Mouse (Mus musculus) E14TG2a.4 (cell line): ENCODE results near the gene Fxn.
A peak's percentile ranks its signal among the peaks of the same experiment; 100 is the strongest.
"Not testable (repeated sequence)": the region's sequence is repeated elsewhere in the genome, so short reads cannot be mapped to it uniquely, and the experiment has no call there.

Source experiments
- H3K27me3 ChIP-seq: 2 replicates; pipeline ENCODE4 v1.6.1; 2014; ENCODE audit warnings: low read length, control low read depth; ENCODE audit not compliant: insufficient read depth
- H3K36me3 ChIP-seq: 2 replicates; pipeline ENCODE4 v1.6.1; 2014; ENCODE audit warnings: low read length, control low read depth; ENCODE audit not compliant: insufficient read depth
- H3K4me1 ChIP-seq: replicated peaks from 2 replicates; pipeline ENCODE4 v1.6.1; 2014; ENCODE audit warnings: low read depth, low read length, control low read depth
- H3K4me3 ChIP-seq: replicated peaks from 2 replicates; pipeline ENCODE4 v1.5.1; 2014; ENCODE audit warnings: mild to moderate bottlenecking, low read length
- H3K9me3 ChIP-seq: 2 replicates; pipeline ENCODE4 v1.6.1; 2014; ENCODE audit warnings: low read length, control low read depth
- CTCF ChIP-seq: conservative IDR thresholded peaks from 2 replicates; pipeline ENCODE4 v1.5.1; 2014; ENCODE audit warnings: low read length
- NANOG ChIP-seq: IDR thresholded peaks from 2 replicates; pipeline ENCODE4 v1.6.1; 2014; ENCODE audit warnings: borderline replicate concordance, low read length, mixed read lengths
- POU5F1 ChIP-seq: IDR thresholded peaks from 2 replicates; pipeline ENCODE4 v1.6.1; 2014; ENCODE audit warnings: low read length, borderline replicate concordance

The Fxn gene

DNA sequence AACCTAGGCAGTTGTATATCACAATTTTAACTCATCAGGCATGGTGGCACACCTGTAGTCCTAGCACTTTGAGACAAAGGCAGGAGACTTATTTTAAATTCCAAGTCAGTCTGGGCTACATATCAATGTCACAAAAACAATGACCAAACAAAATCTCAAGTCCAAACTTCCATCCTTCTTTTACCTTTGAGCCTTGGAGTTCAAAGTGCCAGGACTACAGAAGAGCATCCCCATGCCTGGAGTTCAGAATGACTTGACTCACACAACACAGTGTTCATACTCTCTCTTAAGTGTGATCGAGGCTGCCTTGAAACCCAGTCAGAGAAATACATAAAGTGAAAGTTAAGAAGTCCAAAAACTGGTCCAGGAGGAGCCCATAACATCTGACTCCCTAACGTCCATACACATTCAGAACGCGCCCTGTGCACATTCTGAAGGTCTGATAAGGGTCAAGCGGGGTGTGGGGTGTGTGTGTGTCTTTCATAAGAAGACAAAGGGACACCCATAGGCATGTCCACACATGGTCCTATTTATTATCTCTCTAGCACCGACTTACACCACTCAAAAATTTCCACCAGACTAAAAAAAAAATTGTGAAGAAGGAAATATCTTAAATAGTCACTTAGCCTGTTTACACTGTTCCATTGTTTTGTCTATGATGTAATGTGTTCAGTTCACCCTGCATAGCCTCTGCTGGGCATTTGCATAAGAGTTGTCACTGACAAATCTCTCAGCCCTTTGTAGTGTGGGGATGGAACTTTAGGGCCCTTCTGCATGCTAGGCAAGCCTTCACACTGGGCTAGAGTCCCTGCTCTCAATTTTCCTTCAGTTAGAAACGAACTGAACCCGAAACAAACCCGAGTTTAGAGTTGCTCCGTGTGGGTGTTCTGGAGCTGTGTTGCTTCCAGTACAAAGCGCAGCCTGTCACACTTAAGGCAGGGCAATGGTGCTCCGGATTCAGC lies 20.7 kb downstream of the Fxn start:
- TF ChIP-seq POU5F1 (no peak), CTCF (no peak), NANOG (no peak)

DNA sequence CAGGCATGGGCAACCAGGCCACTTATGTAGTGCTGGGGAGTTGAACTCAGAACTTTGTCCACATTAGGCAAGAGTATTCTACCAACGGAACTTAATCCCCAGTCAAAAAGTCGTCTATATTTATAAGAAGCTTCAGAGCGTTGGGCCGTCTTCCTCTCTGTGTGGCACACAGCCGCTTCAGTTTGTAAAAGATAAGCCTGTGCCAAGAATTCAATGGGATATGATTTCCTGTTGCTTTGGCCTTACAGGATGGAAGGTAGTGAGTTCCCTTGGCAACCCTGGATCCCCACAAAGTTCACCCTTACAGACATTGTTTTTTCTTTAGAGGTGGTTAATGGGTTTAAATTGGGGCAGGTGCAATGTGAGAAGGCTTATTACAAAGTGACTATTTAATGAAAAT lies 22.0 kb downstream of the Fxn start:
- H3K4me3 ChIP-seq, result no peak overlapping the region
- TF ChIP-seq POU5F1 (no peak), NANOG (no peak), CTCF (no peak)
- peaks cover 37% of the 10 kb centered on the region for H3K4me1 ChIP-seq
- peaks cover 6% of the 10 kb centered on the region; the same call in 1 of the 2 replicates for H3K27me3 ChIP-seq
- no peaks in the 10 kb centered on the region for H3K9me3 ChIP-seq
- H3K36me3 ChIP-seq, result peaks cover 6% of the 10 kb centered on the region

More for the DNA sequence above, 20.7 kb downstream of the Fxn start:
- H3K4me3 ChIP-seq, result no peak overlapping the region
- no peaks in the 10 kb centered on the region for H3K9me3 ChIP-seq
- peaks cover 27% of the 10 kb centered on the region for H3K4me1 ChIP-seq
- peaks cover 6% of the 10 kb centered on the region; the same call in 1 of the 2 replicates for H3K27me3 ChIP-seq
- H3K36me3 ChIP-seq, result peaks cover 14% of the 10 kb centered on the region

DNA sequence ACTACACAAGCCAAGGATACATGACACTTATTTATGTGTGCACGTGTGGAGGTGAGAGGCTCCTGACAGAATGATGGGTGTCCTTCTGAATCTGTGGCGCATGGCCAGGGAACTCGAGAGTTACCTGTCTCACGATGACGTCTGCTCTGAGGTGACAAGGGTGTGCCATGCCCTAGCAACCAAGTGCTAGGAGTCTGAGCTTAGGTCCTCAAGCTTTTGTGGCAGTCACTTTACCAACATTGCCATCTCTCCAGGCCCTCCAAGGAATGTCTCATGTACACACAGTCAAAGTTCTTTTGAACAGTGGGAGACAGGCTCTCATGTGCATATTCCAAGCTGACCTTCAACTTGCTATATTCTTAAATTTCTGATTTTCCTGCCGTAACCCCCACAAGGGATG lies 22.4 kb downstream of the Fxn start:
- Histone ChIP-seq H3K4me1 (peaks cover 39% of the 10 kb centered on the region), H3K9me3 (no peaks in the 10 kb centered on the region), H3K27me3 (peaks cover 6% of the 10 kb centered on the region; the same call in 1 of the 2 replicates), H3K36me3 (peaks cover 6% of the 10 kb centered on the region), H3K4me3 (no peak overlapping the region)
- TF ChIP-seq CTCF (no peak), NANOG (no peak), POU5F1 (no peak)

DNA sequence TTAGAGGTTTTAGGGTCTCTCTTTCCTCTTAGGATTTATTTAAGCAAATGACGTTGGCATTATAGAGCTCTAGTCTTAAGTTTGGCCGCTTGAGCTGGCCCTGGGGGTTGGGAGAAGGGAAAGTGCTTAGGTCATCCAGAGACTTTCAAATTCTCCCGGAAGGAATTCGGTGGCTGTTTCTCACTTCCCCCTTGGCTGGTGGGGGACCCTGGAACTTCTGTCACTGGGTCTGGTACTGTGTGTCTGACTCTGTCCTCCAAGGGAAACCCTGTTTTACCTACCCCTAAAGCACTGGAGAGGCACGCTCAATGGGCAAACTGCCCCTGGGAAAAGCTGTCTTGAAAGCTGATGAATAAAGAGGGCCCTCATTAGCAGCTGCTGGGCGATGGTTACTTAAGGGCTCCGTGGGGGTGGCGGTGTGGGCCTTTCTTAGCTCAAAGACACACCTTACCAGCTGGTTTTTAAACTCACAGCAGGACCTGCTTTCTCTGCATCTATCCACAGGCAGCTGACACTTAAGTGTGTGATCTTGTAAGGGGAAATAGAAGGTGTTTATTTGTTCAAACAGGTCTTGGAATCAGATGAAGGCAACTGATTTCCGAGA lies 26.6 kb downstream of the Fxn start:
- Histone ChIP-seq H3K36me3 (no peaks in the 10 kb centered on the region), H3K4me3 (no peak overlapping the region), H3K9me3 (no peaks in the 10 kb centered on the region), H3K4me1 (peaks cover 58% of the 10 kb centered on the region), H3K27me3 (peaks cover 6% of the 10 kb centered on the region; the same call in 1 of the 2 replicates)
- TF ChIP-seq CTCF, result no peak
- TF ChIP-seq POU5F1, result no peak

DNA sequence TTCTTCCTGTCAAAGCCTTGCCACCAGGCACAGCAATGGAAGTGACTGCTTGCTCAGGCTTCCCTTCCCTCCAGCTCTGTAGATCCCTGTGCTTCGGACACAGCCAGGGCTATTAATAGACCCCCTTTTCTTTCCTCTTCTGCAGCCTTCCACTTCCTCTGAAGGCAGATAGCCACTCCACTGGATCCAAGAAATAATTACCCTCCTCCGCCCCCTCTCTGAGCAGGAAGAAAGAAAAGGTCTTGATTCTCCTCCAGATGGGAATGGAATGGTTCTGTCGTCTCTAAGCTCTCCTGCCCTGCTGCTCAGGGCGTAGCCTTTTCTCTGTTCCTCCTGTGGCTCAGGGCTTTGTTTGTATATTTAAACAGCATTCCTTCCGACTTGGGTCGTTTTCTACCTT lies 28.5 kb downstream of the Fxn start:
- H3K27me3 ChIP-seq, result peaks cover 6% of the 10 kb centered on the region; the same call in 1 of the 2 replicates
- peak overlapping the region; percentile 41 for H3K4me3 ChIP-seq
- peaks cover 58% of the 10 kb centered on the region for H3K4me1 ChIP-seq
- no peak for TF ChIP-seq POU5F1
- no peak for TF ChIP-seq NANOG
- TF ChIP-seq CTCF, result no peak
- H3K36me3 ChIP-seq, result no peaks in the 10 kb centered on the region
- H3K9me3 ChIP-seq, result no peaks in the 10 kb centered on the region

DNA sequence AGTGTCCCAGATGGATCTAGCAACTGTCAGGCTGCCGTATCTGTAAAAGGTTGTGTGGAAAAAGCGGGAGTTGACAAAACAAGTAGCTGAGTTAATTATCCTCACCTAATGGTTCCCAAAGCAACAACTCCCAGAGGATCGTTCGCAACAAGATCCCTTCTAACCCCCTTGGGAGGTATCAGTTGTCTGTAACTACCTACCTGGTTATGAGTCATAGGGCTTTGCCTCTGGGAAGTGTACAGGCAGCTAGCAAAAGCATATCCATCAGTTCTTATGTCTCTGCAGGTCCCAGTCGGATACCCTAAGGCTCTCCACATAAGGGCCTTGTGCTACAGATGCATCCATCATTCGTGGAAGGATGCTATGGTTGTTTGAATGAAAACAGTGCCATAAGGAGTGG lies 37.1 kb downstream of the Fxn start:
- TF ChIP-seq POU5F1, result no peak
- TF ChIP-seq NANOG, result no peak
- TF ChIP-seq CTCF, result no peak
- H3K4me3 ChIP-seq, result no peak overlapping the region
- no peaks in the 10 kb centered on the region for H3K9me3 ChIP-seq
- no peaks in the 10 kb centered on the region for H3K27me3 ChIP-seq
- H3K36me3 ChIP-seq, result no peaks in the 10 kb centered on the region
- H3K4me1 ChIP-seq, result peaks cover 33% of the 10 kb centered on the region

DNA sequence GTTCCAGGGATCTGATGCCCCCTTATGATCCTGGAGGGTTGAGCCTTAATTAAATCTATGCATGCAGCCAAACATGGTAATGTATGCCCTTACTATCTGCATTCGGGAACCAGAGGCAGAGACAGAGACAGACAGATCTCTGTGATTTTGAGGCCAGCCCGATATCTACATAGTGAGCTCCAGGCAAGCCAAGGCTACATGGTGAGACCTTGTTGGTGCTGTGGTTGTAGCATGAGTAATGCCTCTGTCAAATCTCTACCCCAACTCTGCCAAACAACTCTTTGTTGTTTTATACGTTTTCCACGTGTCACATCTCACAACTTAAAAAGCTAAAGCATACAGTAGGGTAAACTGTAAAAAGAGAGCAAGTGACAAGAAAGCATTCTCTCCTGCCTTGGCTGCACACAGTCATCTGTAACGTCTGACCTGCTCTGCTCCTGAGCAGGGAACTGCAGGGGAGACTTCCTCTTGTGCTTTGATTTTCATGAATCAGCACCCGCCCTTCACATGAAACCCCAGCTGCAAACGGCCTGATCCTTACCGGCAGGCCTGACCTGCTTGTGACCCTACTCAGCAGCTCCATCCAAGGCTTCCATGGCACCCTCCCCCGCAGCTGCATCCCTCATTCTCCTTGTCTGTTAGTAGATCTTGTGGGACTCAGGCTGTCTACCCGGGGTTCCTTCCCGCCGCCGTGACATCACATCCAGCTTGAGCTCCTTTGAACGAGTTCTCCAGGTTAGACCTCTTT lies 38.4 kb downstream of the Fxn start:
- peaks cover 33% of the 10 kb centered on the region for H3K4me1 ChIP-seq
- no peak for TF ChIP-seq NANOG
- no peaks in the 10 kb centered on the region for H3K9me3 ChIP-seq
- H3K36me3 ChIP-seq, result no peaks in the 10 kb centered on the region
- H3K4me3 ChIP-seq, result peak overlapping the region; percentile 46
- no peaks in the 10 kb centered on the region for H3K27me3 ChIP-seq

DNA sequence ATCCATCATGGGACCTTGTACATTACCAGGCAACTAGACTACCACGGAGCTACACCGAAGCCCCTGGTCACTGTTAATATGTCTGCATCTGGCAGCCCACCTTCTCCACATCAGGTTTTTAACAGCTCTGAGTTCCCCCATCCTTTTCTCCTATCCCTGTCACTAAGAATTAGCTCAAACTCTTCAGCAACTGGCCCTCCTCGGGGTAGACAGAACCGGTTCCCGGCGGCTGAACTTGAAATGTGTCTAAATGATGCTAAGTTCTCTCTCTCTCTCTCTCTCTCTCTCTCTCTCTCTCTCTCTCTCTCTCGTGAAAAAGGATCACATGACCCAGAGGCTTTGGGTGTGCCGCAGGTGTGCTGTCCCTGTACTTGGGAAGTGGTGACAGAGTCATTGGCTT lies 39.1 kb downstream of the Fxn start:
- Histone ChIP-seq H3K4me1 (peaks cover 33% of the 10 kb centered on the region), H3K27me3 (no peaks in the 10 kb centered on the region), H3K9me3 (no peaks in the 10 kb centered on the region), H3K36me3 (no peaks in the 10 kb centered on the region), H3K4me3 (no peak overlapping the region)
- TF ChIP-seq CTCF (no peak), NANOG (no peak), POU5F1 (no peak)

DNA sequence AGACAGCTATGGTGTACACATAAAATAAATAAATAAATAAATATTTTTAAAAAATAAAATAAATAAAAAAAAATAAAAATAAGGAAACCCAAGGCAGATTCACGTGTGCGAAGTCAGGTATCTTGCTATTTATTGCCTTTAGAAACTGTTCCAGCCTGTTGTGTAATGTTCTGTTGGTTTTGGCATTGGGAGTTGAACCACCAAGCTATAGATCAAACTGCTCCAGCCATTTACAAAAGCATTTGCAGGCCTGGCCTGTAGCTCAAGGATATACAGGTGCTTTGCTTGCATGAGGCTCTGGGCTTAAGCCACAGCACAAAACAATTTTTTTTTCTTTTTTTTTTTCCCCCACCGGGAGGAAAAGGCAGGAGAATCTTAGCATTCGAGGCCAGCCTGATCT lies 42.4 kb downstream of the Fxn start:
- peaks cover 35% of the 10 kb centered on the region for H3K4me1 ChIP-seq
- no peaks in the 10 kb centered on the region for H3K36me3 ChIP-seq
- TF ChIP-seq NANOG (no peak), CTCF (no peak), POU5F1 (no peak)
- no peak overlapping the region for H3K4me3 ChIP-seq
- no peaks in the 10 kb centered on the region for H3K27me3 ChIP-seq
- no peaks in the 10 kb centered on the region for H3K9me3 ChIP-seq

DNA sequence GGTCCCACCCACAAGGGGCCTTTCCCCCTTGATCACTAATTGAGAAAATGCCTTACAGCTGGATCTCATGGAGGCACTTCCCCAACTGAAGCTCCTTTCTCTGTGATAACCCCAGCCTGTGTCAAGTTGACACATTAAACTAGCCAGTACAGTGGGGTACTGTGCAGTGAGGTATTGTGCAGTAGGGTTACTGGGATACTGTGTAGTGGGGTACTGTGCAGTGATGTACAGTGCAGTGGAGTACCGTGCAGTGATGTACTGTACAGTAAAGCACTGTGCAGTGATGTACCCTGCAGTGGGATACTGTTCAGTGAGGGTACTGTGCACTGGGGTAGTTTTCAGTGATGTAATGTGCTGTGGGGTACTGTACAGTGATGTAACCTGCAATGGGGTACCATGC lies 48.0 kb downstream of the Fxn start:
- H3K27me3 ChIP-seq, H3K9me3 ChIP-seq, H3K4me3 ChIP-seq, H3K36me3 ChIP-seq: not testable (repeated sequence)
- H3K4me1 ChIP-seq, result peaks cover 25% of the 10 kb centered on the region
